20 mouse cellular contexts compared by ENCODE assay signal in genomic region chr1:168406291-168406675, GRCm38 (mm10). TPM values are rescaled to one million over a fixed set of nuclear protein-coding genes. Genes with fewer than 3 reads are reported as not detected.
DNase-seq lines count a peak whose midpoint lies in the region; ATAC-seq lines count a peak whose summit lies in the region.
"Had no signal": no experiment of that assay in that cellular context is flagged by ENCODE, and none has a peak within 500 bp of the region (broad histone marks: within the 10 kb centered on the region; RNA-seq: fewer than 3 reads in every experiment).

No protein-coding gene starts in this region.

- no peak overlapping the region for H3K4me3 ChIP-seq in heart, embryonic 10.5 days
- H3K4me3 ChIP-seq in intestine, embryonic 16.5 days (ENCODE audit: low read length) = no peak overlapping the region
- H3K4me3 ChIP-seq in intestine, embryonic 15.5 days (replicated peaks) = no peak overlapping the region
- no peak overlapping the region for H3K4me3 ChIP-seq in neural tube, embryonic 11.5 days (ENCODE audit: low read depth, low read length)
- H3K4me3 ChIP-seq in neural tube, embryonic 15.5 days (replicated peaks) = no peak overlapping the region
- H3K4me3 ChIP-seq in stomach, embryonic 16.5 days (replicated peaks; ENCODE audit: low read length) = no peak overlapping the region
- H3K4me3 ChIP-seq: liver, embryonic 12.5 days; midbrain, embryonic 13.5 days; myocyte had no signal

- H3K4me1 ChIP-seq in heart, embryonic 10.5 days = peaks cover 92% of the 10 kb centered on the region
- peaks cover 26% of the 10 kb centered on the region for H3K4me1 ChIP-seq in intestine, embryonic 16.5 days (ENCODE audit: control insufficient read depth, insufficient read depth, low read length)
- peaks cover 15% of the 10 kb centered on the region for H3K4me1 ChIP-seq in intestine, embryonic 15.5 days (replicated peaks)
- peaks cover 54% of the 10 kb centered on the region for H3K4me1 ChIP-seq in neural tube, embryonic 11.5 days (ENCODE audit: control insufficient read depth, insufficient read depth, low read length)
- peaks cover 44% of the 10 kb centered on the region for H3K4me1 ChIP-seq in neural tube, embryonic 15.5 days
- peaks cover 42% of the 10 kb centered on the region for H3K4me1 ChIP-seq in stomach, embryonic 16.5 days (ENCODE audit: control insufficient read depth, insufficient read depth, low read length)

- no peak for ATAC-seq in intestine, embryonic 16.5 days
- no peak for ATAC-seq in intestine, embryonic 15.5 days
- no peak for ATAC-seq in neural tube, embryonic 11.5 days (ENCODE audit: insufficient read depth, low FRiP score, low TSS enrichment)
- ATAC-seq in neural tube, embryonic 15.5 days (ENCODE audit: low FRiP score) = no peak
- ATAC-seq in stomach, embryonic 16.5 days (ENCODE audit: insufficient read depth, low FRiP score) = no peak
- no peak for ATAC-seq in megakaryocyte, adult 5-6 weeks (ENCODE audit: poor library complexity, severe bottlenecking)
- ATAC-seq: hindbrain, postnatal 0 days; midbrain, embryonic 13.5 days; Patski had no signal

- H3K27me3 ChIP-seq in heart, embryonic 10.5 days (ENCODE audit: insufficient read depth, poor library complexity, severe bottlenecking) = no peaks in the 10 kb centered on the region
- H3K27me3 ChIP-seq in intestine, embryonic 16.5 days (replicated peaks; ENCODE audit: control insufficient read depth, insufficient read depth, low read length) = no peaks in the 10 kb centered on the region
- H3K27me3 ChIP-seq in intestine, embryonic 15.5 days (replicated peaks) = no peaks in the 10 kb centered on the region
- no peaks in the 10 kb centered on the region for H3K27me3 ChIP-seq in neural tube, embryonic 11.5 days (ENCODE audit: control insufficient read depth, insufficient read depth, low read length)
- no peaks in the 10 kb centered on the region for H3K27me3 ChIP-seq in neural tube, embryonic 15.5 days (replicated peaks)
- H3K27me3 ChIP-seq in stomach, embryonic 16.5 days (ENCODE audit: control insufficient read depth, insufficient read depth, low read length) = no peaks in the 10 kb centered on the region
- H3K27me3 ChIP-seq: liver, embryonic 12.5 days; midbrain, embryonic 13.5 days; Patski had no signal

- intact Hi-C loops in heart, postnatal 25 days (cut with DNase I) = no loop called here

- no peaks in the 10 kb centered on the region for H3K9me3 ChIP-seq in heart, embryonic 10.5 days
- H3K9me3 ChIP-seq in intestine, embryonic 16.5 days (ENCODE audit: control insufficient read depth, low read length) = no peaks in the 10 kb centered on the region
- H3K9me3 ChIP-seq in intestine, embryonic 15.5 days = no peaks in the 10 kb centered on the region
- no peaks in the 10 kb centered on the region for H3K9me3 ChIP-seq in neural tube, embryonic 11.5 days (ENCODE audit: control insufficient read depth, low read length)
- H3K9me3 ChIP-seq in neural tube, embryonic 15.5 days (replicated peaks) = no peaks in the 10 kb centered on the region
- H3K9me3 ChIP-seq in stomach, embryonic 16.5 days (replicated peaks; ENCODE audit: control insufficient read depth, low read length) = no peaks in the 10 kb centered on the region
- H3K9me3 ChIP-seq: liver, embryonic 12.5 days; midbrain, embryonic 13.5 days had no signal

- H3K36me3 ChIP-seq in heart, embryonic 10.5 days = peaks cover 17% of the 10 kb centered on the region; the same call in 1 of the 2 replicates
- no peaks in the 10 kb centered on the region for H3K36me3 ChIP-seq in intestine, embryonic 16.5 days (ENCODE audit: control insufficient read depth, insufficient read depth, low read length)
- H3K36me3 ChIP-seq in intestine, embryonic 15.5 days = no peaks in the 10 kb centered on the region
- no peaks in the 10 kb centered on the region for H3K36me3 ChIP-seq in neural tube, embryonic 11.5 days (ENCODE audit: control insufficient read depth, insufficient read depth, low read length)
- H3K36me3 ChIP-seq in neural tube, embryonic 15.5 days = no peaks in the 10 kb centered on the region
- no peaks in the 10 kb centered on the region for H3K36me3 ChIP-seq in stomach, embryonic 16.5 days (ENCODE audit: control insufficient read depth, insufficient read depth, low read length)
- H3K36me3 ChIP-seq: liver, embryonic 12.5 days had no signal

- H3K4me2 ChIP-seq in intestine, embryonic 16.5 days (ENCODE audit: low read depth, low read length) = no peak overlapping the region
- H3K4me2 ChIP-seq in intestine, embryonic 15.5 days (replicated peaks) = no peak overlapping the region
- no peak overlapping the region for H3K4me2 ChIP-seq in neural tube, embryonic 11.5 days (ENCODE audit: low read depth)
- no peak overlapping the region for H3K4me2 ChIP-seq in neural tube, embryonic 15.5 days
- 0 out of 2 replicates have a peak overlapping the region, but pooled peaks have one; percentile 32 for H3K4me2 ChIP-seq in stomach, embryonic 16.5 days (ENCODE audit: low read depth, low read length)
- H3K4me2 ChIP-seq: liver, embryonic 12.5 days; midbrain, embryonic 13.5 days had no signal

- 62% methylated on average over 8 of the region's 8 CpGs for WGBS in heart, embryonic 10.5 days
- WGBS in intestine, embryonic 16.5 days = 52% methylated on average over 8 of the region's 8 CpGs
- 50% methylated on average over 8 of the region's 8 CpGs for WGBS in intestine, embryonic 15.5 days
- 29% methylated on average over 8 of the region's 8 CpGs for WGBS in neural tube, embryonic 11.5 days
- WGBS in neural tube, embryonic 15.5 days = 25% methylated on average over 8 of the region's 8 CpGs
- 32% methylated on average over 8 of the region's 8 CpGs for WGBS in stomach, embryonic 16.5 days

- no peak for DNase-seq in heart, embryonic 10.5 days (ENCODE audit: low spot score)
- no peak for DNase-seq in heart, postnatal 25 days (ENCODE audit: low spot score)
- DNase-seq in neural tube, embryonic 11.5 days (ENCODE audit: low spot score) = peak; percentile 47
- DNase-seq: adrenal gland, postnatal 36 days; B cell, adult 2 months; cerebellum, adult 9-10 months; layer of hippocampus, postnatal 36 days; left cerebral cortex, postnatal 4 days; right cerebral cortex, postnatal 14 days had no signal

- H3K27ac ChIP-seq in heart, embryonic 10.5 days = peak overlapping the region; percentile 73
- H3K27ac ChIP-seq in intestine, embryonic 16.5 days (ENCODE audit: low read length) = peak overlapping the region; percentile 45
- no peak overlapping the region for H3K27ac ChIP-seq in intestine, embryonic 15.5 days
- no peak overlapping the region for H3K27ac ChIP-seq in neural tube, embryonic 11.5 days (ENCODE audit: low read depth, low read length)
- no peak overlapping the region for H3K27ac ChIP-seq in neural tube, embryonic 15.5 days (replicated peaks)
- H3K27ac ChIP-seq in stomach, embryonic 16.5 days (ENCODE audit: low read length) = peak overlapping the region; percentile 81
- H3K27ac ChIP-seq: hindbrain, postnatal 0 days; liver, embryonic 12.5 days; macrophage; midbrain, embryonic 13.5 days had no signal

- no peak overlapping the region for H3K9ac ChIP-seq in intestine, embryonic 16.5 days (ENCODE audit: low read depth, low read length)
- H3K9ac ChIP-seq in intestine, embryonic 15.5 days = no peak overlapping the region
- H3K9ac ChIP-seq in neural tube, embryonic 11.5 days (ENCODE audit: low read length) = no peak overlapping the region
- no peak overlapping the region for H3K9ac ChIP-seq in neural tube, embryonic 15.5 days (replicated peaks)
- no peak overlapping the region for H3K9ac ChIP-seq in stomach, embryonic 16.5 days (ENCODE audit: low read length)
- H3K9ac ChIP-seq: liver, embryonic 12.5 days; midbrain, embryonic 13.5 days had no signal

RNA-seq across cellular contexts. Expression of gene Pbx1, which starts 25.8 kb away (rescaled TPM):
- polyA plus RNA-seq in heart, embryonic 10.5 days (2016; fragmentation: Nextera tagmentation; extraction: Ambion mirVana) = 19.7 and 29.5 TPM in 2 replicates
- 10 to 100 TPM; 51.3 to 55.2 TPM for total RNA-seq in heart, postnatal 25 days (2021)
- 16.4 and 17.2 TPM in 2 replicates for polyA plus RNA-seq in intestine, embryonic 16.5 days (2015; fragmentation: Nextera tagmentation; extraction: Ambion mirVana)
- polyA plus RNA-seq in intestine, embryonic 15.5 days (2015; fragmentation: Nextera tagmentation; extraction: Ambion mirVana) = 24.0 and 27.5 TPM in 2 replicates
- 45.8 and 47.9 TPM in 2 replicates for polyA plus RNA-seq in neural tube, embryonic 11.5 days (2014; fragmentation: Nextera tagmentation; extraction: Ambion mirVana)
- 28.8 and 31.4 TPM in 2 replicates for polyA plus RNA-seq in neural tube, embryonic 15.5 days (2015; fragmentation: Nextera tagmentation; extraction: Ambion mirVana)
- 32.4 and 35.6 TPM in 2 replicates for polyA plus RNA-seq in stomach, embryonic 16.5 days (2015; fragmentation: Nextera tagmentation; extraction: Ambion mirVana)
- total RNA-seq in megakaryocyte, adult 5-6 weeks (2015) = 11.6 and 14.0 TPM in 2 replicates
- total RNA-seq in megakaryocyte, adult 5-6 weeks (2017) = 11.2 and 17.6 TPM in 2 replicates

Comparison
In these comparisons a context has a peak if more than half of its experiments do, and no peak if none do; other contexts are left out.
1. H3K27ac ChIP-seq: peak in heart, embryonic 10.5 days (single experiment), intestine, embryonic 16.5 days (single experiment) and stomach, embryonic 16.5 days (single experiment); none in intestine, embryonic 15.5 days (single experiment), neural tube, embryonic 11.5 days (single experiment) and neural tube, embryonic 15.5 days (single experiment).